Mouse (Mus musculus): ENCODE results near the gene Alk.
A peak's percentile ranks its signal among the peaks of the same experiment; 100 is the strongest.

The Alk gene

GRCm38 (mm10) chr17:72009836-72010235 lies 594.6 kb downstream of the Alk start:
- no peak for DNase-seq

- peak; percentile 20 for DNase-seq
Measured at GRCm38 (mm10) chr17:72008389-72008788, 596.0 kb downstream of the Alk start.

GRCm38 (mm10) chr17:72005365-72005764 lies 599.1 kb downstream of the Alk start:
- no peak for DNase-seq

GRCm38 (mm10) chr17:71999527-72000482 lies 604.6 kb downstream of the Alk start:
- no peak for DNase-seq

GRCm38 (mm10) chr17:71997680-71998079 lies 606.7 kb downstream of the Alk start:
- DNase-seq: no peak

GRCm38 (mm10) chr17:71995539-71995938 lies 608.9 kb downstream of the Alk start:
- peak; percentile 44 for DNase-seq

- DNase-seq: no peak
Measured at GRCm38 (mm10) chr17:71994144-71994543, 610.3 kb downstream of the Alk start.

- no peak for DNase-seq
Measured at GRCm38 (mm10) chr17:71993011-71993410, 611.4 kb downstream of the Alk start.

- no peak for DNase-seq
Measured at GRCm38 (mm10) chr17:71991260-71991659, 613.2 kb downstream of the Alk start.

- DNase-seq: no peak
Measured at GRCm38 (mm10) chr17:71990176-71990720, 614.2 kb downstream of the Alk start.

GRCm38 (mm10) chr17:71988736-71989569 lies 615.5 kb downstream of the Alk start:
- DNase-seq: no peak

- DNase-seq: no peak
Measured at GRCm38 (mm10) chr17:71986998-71987397, 617.4 kb downstream of the Alk start.

GRCm38 (mm10) chr17:71986456-71986855 lies 618.0 kb downstream of the Alk start:
- DNase-seq: peak; percentile 59

- no peak for DNase-seq
Measured at GRCm38 (mm10) chr17:71981177-71981576, 623.2 kb downstream of the Alk start.

- peak; percentile 46 for DNase-seq
Measured at GRCm38 (mm10) chr17:71980518-71981145, 623.8 kb downstream of the Alk start.

GRCm38 (mm10) chr17:71979137-71979536 lies 625.3 kb downstream of the Alk start:
- no peak for DNase-seq

- no peak for DNase-seq
Measured at GRCm38 (mm10) chr17:71976661-71977060, 627.8 kb downstream of the Alk start.

GRCm38 (mm10) chr17:71973704-71974103 lies 630.7 kb downstream of the Alk start:
- DNase-seq: no peak

- no peak for DNase-seq
Measured at GRCm38 (mm10) chr17:71967356-71967755, 637.1 kb downstream of the Alk start.

GRCm38 (mm10) chr17:71965733-71966606 lies 638.5 kb downstream of the Alk start:
- DNase-seq: peak; percentile 73

- no peak for DNase-seq
Measured at GRCm38 (mm10) chr17:71964610-71965009, 639.8 kb downstream of the Alk start.

GRCm38 (mm10) chr17:71962746-71963145 lies 641.7 kb downstream of the Alk start:
- no peak for DNase-seq
